Mouse (Mus musculus) embryonic facial prominence, embryonic 11.5 days (tissue): ENCODE measurements at regions not wholly inside any gene's neighbourhood (a gene's known extent, or its start where the extent isn't known, plus 50 kb on each side); places are given as distances from the start of the nearest gene placed in this dataset.

Source experiments
- ATAC-seq: fragments of 200-750 bp; cut with Nextera tagmentation; replicated peaks from 2 replicates; pipeline ENCODE4 v1.8.0; 2017; ENCODE audit warnings: low read depth; ENCODE audit not compliant: insufficient number of reproducible peaks, low FRiP score, low TSS enrichment
- DNase-seq: peaks from one replicate; pipeline ENCODE4 v3.0.0-alpha.2; 2015; ENCODE audit warnings: low spot score
- H3K27ac ChIP-seq: fragments of 300-500 bp; sonication (generic); replicated peaks from 2 replicates; pipeline ENCODE4 v1.5.1; 2014; ENCODE audit warnings: mild to moderate bottlenecking, low read depth, low read length, control low read depth
- H3K27me3 ChIP-seq: fragments of 300-500 bp; sonication (generic); 2 replicates; pipeline ENCODE4 v1.6.1; 2014; ENCODE audit warnings: mild to moderate bottlenecking, low read length, moderate library complexity, mixed read lengths; ENCODE audit not compliant: control insufficient read depth, insufficient read depth
- H3K36me3 ChIP-seq: fragments of 300-500 bp; sonication (generic); replicated peaks from 2 replicates; pipeline ENCODE4 v1.6.1; 2014; ENCODE audit warnings: low read depth, mild to moderate bottlenecking, low read length, moderate library complexity, mixed read lengths; ENCODE audit not compliant: control insufficient read depth, insufficient read depth
- H3K4me1 ChIP-seq: fragments of 300-500 bp; sonication (generic); 2 replicates; pipeline ENCODE4 v1.6.1; 2014; ENCODE audit warnings: low read length, mixed read lengths; ENCODE audit not compliant: control insufficient read depth, insufficient read depth
- H3K4me2 ChIP-seq: fragments of 300-500 bp; sonication (generic); 2 replicates; pipeline ENCODE4 v1.6.1; 2014; ENCODE audit warnings: low read depth, mild to moderate bottlenecking, control low read depth, low read length, moderate library complexity
- H3K4me3 ChIP-seq: fragments of 300-500 bp; sonication (generic); 2 replicates; pipeline ENCODE4 v1.5.1; 2014; ENCODE audit warnings: low read depth, low read length, control low read depth
- H3K9ac ChIP-seq: fragments of 300-500 bp; sonication (generic); replicated peaks from 2 replicates; pipeline ENCODE4 v1.6.1; 2014; ENCODE audit warnings: mild to moderate bottlenecking, control low read depth, low read length
- H3K9me3 ChIP-seq: fragments of 300-500 bp; sonication (generic); replicated peaks from 2 replicates; pipeline ENCODE4 v1.6.1; 2016; ENCODE audit warnings: mild to moderate bottlenecking, low read length, inconsistent platforms, mixed read lengths; ENCODE audit not compliant: control insufficient read depth
- WGBS: fragments of 180-500 bp; shearing (Covaris S2); extraction: QIAGEN DNeasy Blood & Tissue Kit; methylation state at CpG from one replicate; pipeline ENCODE4 v1.1.7; 2014; 5-methylcytosine and 5-hydroxymethylcytosine counted together

DNA sequence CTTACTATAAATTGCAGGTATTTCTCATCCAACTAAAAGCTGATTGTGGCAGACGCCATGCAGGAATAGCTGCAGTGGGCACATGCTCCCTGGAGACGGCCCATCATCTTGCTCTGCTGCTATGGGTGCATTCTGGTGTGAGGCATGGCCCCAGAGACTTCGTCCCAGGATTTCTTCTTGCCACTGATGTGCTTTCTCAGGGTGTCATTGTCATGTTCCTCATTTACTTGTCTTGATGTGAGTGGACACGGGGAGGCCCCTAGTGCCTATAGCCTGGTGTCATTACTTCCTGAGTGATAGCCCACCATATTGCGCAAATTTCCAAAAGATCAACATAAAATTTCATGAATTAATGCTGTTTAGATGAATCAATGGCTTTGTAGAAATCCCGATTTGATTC is 336.5 kb downstream of the Gm49356 start:
- H3K9ac ChIP-seq, result no peak overlapping the region
- ATAC-seq, result no peak
- no peaks in the 10 kb centered on the region for H3K36me3 ChIP-seq
- no peaks in the 10 kb centered on the region for H3K27me3 ChIP-seq
- H3K4me1 ChIP-seq, result no peaks in the 10 kb centered on the region
- H3K9me3 ChIP-seq, result no peaks in the 10 kb centered on the region
- DNase-seq, result no peak
- no peak overlapping the region for H3K4me3 ChIP-seq
- no peak overlapping the region for H3K27ac ChIP-seq
- 82% methylated on average over 6 of the region's 6 CpGs for WGBS
- H3K4me2 ChIP-seq, result no peak overlapping the region

DNA sequence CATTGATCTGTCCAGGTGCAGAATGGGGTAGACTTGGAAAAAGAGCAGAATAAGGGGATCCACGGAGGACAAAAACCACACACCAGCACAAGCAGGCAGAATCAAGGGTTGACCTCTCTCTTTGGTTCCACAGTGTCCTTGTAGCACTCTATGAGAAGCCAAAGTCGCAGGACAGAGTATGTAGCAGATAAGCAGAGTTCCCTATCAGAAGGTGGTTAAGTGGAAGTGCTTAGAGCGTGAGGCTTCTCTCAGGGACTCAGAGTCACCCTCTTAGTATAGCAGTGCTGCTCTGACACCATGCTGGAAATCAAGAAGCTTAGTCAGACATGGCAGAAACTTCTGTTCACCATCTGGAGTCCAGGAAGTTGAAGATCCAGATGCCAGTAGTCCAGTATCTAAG is 338.2 kb downstream of the Gm49356 start:
- Histone ChIP-seq H3K4me2 (no peak overlapping the region), H3K9me3 (no peaks in the 10 kb centered on the region), H3K4me1 (no peaks in the 10 kb centered on the region), H3K4me3 (no peak overlapping the region), H3K27ac (no peak overlapping the region), H3K9ac (no peak overlapping the region), H3K36me3 (no peaks in the 10 kb centered on the region), H3K27me3 (no peaks in the 10 kb centered on the region)
- DNase-seq, result no peak
- 81% methylated on average over 3 of the region's 3 CpGs for WGBS
- ATAC-seq, result no peak

DNA sequence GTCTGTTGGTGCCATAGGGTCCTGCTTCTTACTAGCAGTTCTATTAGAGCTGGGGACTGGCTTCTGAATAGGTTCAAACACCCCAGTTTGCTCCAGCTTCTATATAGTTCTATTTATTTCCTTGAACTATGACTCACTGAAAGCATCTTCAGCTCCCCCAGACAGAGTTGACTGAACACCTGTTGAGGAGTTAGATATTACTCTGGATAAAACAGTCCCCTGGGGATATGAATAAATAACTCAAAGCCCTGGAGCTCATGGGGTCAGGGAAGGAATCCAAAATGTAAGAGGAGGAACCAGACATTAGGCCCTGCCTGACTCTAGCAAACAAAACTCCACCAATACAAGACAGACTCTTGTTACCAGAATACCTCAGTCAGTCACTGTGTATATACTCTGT is 341.4 kb downstream of the Gm49356 start:
- Histone ChIP-seq H3K4me2 (no peak overlapping the region), H3K27me3 (no peaks in the 10 kb centered on the region), H3K4me1 (no peaks in the 10 kb centered on the region), H3K4me3 (no peak overlapping the region), H3K9me3 (no peaks in the 10 kb centered on the region), H3K9ac (no peak overlapping the region), H3K27ac (no peak overlapping the region), H3K36me3 (no peaks in the 10 kb centered on the region)
- ATAC-seq (no peak), DNase-seq (no peak)

DNA sequence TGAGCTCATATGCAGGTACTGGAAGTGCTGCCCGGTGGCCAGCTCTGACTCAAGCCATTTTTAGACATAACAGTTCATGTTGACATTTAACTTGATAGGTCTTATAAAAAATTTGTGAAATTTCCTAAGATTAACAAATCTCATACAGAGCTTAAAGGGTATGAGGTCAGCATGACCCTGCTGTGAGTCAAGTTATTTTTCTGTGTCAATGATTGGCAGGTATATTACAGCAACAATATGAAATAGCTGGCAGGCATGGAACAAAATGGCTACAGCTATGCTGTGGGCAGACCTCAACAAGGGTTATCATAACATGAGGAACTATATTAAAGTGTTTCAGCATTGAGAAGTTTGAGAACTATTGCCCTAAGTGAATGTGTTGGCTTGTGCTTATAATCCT is 342.6 kb downstream of the Gm49356 start:
- WGBS, result 81% methylated on average over 1 of the region's 1 CpGs
- Histone ChIP-seq H3K27me3 (no peaks in the 10 kb centered on the region), H3K4me2 (no peak overlapping the region), H3K4me3 (no peak overlapping the region), H3K27ac (no peak overlapping the region), H3K9ac (no peak overlapping the region), H3K9me3 (no peaks in the 10 kb centered on the region), H3K4me1 (no peaks in the 10 kb centered on the region), H3K36me3 (no peaks in the 10 kb centered on the region)
- DNase-seq (no peak), ATAC-seq (no peak)

DNA sequence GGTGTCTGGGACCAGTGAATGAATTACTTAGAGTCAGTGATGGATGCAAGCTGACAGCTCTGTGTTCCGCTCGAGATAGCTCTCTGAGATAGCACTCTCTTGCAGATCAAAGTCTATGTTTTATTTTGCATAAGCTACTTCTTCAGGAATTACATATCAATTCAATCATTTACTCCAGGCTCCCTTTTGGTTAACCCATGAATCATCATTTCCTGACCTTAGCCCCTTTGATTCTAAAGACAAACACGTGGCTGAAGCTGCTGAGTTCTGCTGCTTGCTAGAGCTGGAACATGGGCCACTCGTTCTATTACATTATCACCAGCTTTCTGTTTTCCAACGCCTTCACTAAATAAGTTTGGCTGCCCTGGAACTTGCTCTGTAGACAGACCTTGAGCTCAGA is 343.2 kb downstream of the Gm49356 start:
- Histone ChIP-seq H3K27me3 (no peaks in the 10 kb centered on the region), H3K4me3 (no peak overlapping the region), H3K36me3 (no peaks in the 10 kb centered on the region), H3K27ac (no peak overlapping the region), H3K9ac (no peak overlapping the region), H3K4me1 (no peaks in the 10 kb centered on the region), H3K4me2 (no peak overlapping the region), H3K9me3 (no peaks in the 10 kb centered on the region)
- 71% methylated on average over 5 of the region's 5 CpGs for WGBS
- no peak for ATAC-seq
- DNase-seq, result no peak

DNA sequence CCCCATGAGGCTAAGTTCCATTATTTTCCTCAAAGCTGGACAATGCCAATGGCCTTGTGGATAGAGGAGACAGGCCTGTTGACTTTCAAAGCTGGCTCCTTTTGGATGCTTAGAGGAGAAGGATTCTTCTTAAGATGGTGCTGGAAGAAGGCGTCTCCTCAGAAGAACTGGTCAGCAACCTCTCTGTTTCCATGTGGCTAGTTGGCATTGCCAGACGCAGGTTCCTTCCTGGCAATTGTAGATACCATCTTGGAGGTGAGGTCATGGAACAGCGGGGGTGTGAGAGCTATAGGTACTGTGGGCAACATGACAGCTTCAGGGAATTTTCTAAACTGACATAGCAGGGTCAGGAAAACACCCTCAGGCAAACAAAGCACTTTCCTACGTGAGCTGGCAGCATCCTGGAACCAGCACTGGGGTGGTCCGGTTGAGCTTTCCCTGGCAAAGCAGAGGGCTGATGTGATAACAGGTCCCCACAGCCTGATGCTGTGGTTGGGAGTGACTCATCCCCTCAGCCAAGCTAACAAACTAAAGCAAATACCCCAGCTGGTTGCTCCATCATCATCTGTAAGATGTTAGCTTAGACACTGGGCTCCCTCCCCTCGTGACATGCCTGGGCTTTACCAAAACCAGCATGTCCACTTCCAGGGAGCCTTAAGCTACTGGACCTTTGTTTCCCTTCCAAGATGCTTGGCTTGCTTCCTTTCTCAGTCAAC is 348.5 kb downstream of the Gm49356 start:
- H3K9me3 ChIP-seq, result no peaks in the 10 kb centered on the region
- 75% methylated on average over 6 of the region's 6 CpGs for WGBS
- H3K9ac ChIP-seq, result no peak overlapping the region
- H3K4me2 ChIP-seq, result no peak overlapping the region
- no peaks in the 10 kb centered on the region for H3K4me1 ChIP-seq
- H3K36me3 ChIP-seq, result no peaks in the 10 kb centered on the region
- no peak for DNase-seq
- no peak overlapping the region for H3K27ac ChIP-seq
- ATAC-seq, result no peak
- H3K4me3 ChIP-seq, result no peak overlapping the region
- H3K27me3 ChIP-seq, result no peaks in the 10 kb centered on the region

DNA sequence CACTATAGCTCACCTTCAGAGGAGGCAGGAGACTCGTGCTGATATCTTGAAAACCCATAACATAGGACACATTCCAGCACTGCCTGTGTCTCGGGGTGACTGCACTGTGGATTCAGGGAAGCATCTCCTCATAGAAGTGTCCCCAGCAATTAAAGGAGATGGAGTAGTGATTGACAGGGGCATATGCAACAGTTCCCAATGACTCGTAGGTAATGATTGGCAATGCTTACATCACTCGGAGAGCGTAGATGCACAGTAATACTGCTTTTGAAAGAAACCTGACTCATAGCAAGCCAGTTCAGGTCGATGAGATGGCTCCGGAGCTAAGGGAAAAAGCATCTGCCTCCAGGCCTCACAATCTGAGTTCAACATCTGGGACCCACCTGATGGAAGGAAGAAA is 352.7 kb downstream of the Gm49356 start:
- Histone ChIP-seq H3K4me1 (no peaks in the 10 kb centered on the region), H3K36me3 (no peaks in the 10 kb centered on the region), H3K9me3 (no peaks in the 10 kb centered on the region), H3K9ac (no peak overlapping the region), H3K4me3 (no peak overlapping the region), H3K27me3 (no peaks in the 10 kb centered on the region), H3K27ac (no peak overlapping the region), H3K4me2 (no peak overlapping the region)
- ATAC-seq (no peak), DNase-seq (no peak)
- WGBS, result 78% methylated on average over 7 of the region's 7 CpGs

DNA sequence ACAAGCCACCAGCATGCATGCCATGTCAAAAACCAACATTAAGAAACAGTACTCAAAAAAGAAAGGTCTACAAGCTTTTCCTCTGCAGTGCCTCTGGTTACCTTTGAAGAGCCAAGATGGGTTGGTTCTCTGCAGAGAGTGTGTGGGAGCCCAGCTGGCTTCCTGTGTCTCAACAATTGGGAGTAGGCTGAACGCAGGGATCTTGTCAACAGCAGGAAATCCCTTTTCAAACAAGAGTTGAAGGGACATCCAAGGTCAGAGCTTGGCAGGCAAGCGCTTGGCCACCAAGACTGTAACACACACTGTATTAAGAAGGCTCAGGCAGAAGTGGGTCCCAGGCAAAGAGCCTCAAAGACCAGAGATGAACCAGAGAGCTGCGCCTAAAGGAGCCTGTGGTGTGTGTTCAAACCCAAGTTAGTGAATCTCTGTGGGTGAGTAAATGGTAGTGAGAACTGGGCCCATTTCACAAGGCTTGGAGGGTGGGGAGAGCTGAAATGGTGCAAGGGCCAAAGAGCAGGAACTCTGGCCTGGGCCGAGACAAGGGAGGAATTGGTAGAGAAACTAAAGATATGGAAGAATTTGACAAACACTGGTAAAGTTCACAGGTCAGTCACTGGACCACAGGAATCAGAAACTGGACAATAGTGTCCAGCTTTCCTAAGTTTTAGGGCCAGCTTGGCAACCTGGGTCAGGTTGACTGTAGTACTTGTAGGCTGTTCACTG is 357.0 kb downstream of the Gm49356 start:
- WGBS, result 72% methylated on average over 4 of the region's 4 CpGs
- no peak for DNase-seq
- Histone ChIP-seq H3K27ac (no peak overlapping the region), H3K4me3 (no peak overlapping the region), H3K9ac (no peak overlapping the region), H3K4me1 (no peaks in the 10 kb centered on the region), H3K9me3 (no peaks in the 10 kb centered on the region), H3K36me3 (no peaks in the 10 kb centered on the region), H3K4me2 (no peak overlapping the region), H3K27me3 (no peaks in the 10 kb centered on the region)
- no peak for ATAC-seq
